Mouse (Mus musculus) brain, embryonic 14.5 days (tissue): ENCODE measurements around the gene Mrpl32.

ENCODE experiments used
- CTCF ChIP-seq: fragments of 200-500 bp; IDR thresholded peaks from 2 replicates; pipeline ENCODE4 v1.5.1; 2012; ENCODE audit warnings: inconsistent platforms, mild to moderate bottlenecking, moderate library complexity, borderline replicate concordance; ENCODE audit not compliant: insufficient read depth, insufficient read length; ENCODE audit errors: extremely low read depth
- POLR2A ChIP-seq: fragments of 200-500 bp; IDR thresholded peaks from 2 replicates; pipeline ENCODE4 v1.6.1; 2012; ENCODE audit warnings: mild to moderate bottlenecking, inconsistent platforms, borderline replicate concordance; ENCODE audit not compliant: poor library complexity, insufficient read depth, insufficient read length, severe bottlenecking; ENCODE audit errors: extremely low read depth

- TF ChIP-seq CTCF (no peak), POLR2A (no peak)
Observed at GRCm38 (mm10) chr13:14580392-14580791, 32.6 kb downstream of the Mrpl32 start.
